Mouse (Mus musculus) MN1 (cell line): ENCODE measurements at regions not wholly inside any gene's neighbourhood (a gene's known extent, or its start where the extent isn't known, plus 50 kb on each side); places are given as distances from the start of the nearest gene placed in this dataset.
"Not testable (repeated sequence)": the region's sequence is repeated elsewhere in the genome, so short reads cannot be mapped to it uniquely, and the experiment has no call there.

Experiments used
- DNase-seq: peaks from one replicate; pipeline ENCODE4 v3.0.0-alpha.2; 2016; ENCODE audit warnings: low spot score

DNA sequence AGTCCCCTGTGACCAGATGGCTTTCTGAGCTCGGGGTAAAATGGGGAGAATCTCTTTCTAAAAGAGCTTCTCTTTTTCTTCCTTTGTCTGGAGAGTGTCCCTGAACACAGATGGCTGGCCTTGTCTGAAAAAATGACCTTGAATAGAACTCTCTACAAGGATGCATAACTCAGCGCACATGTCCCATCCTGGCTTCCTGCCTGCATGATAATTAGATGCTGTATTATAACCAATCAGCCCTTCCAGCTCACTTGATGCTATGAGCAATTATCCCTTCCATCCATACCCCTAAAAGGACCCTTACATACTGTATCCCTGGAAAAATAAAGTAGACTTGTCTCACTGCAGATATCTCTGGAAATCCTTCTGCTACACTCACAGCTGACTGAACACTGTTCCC lies 199.7 kb upstream of the Slc7a11 start:
- DNase-seq, result no peak

- DNase-seq, result peak; percentile 10
Measured at GRCm38 (mm10) chr3:50639907-50640323, 196.5 kb upstream of the Slc7a11 start.

GRCm38 (mm10) chr3:50634457-50635075 lies 191.2 kb upstream of the Slc7a11 start:
- no peak for DNase-seq

- DNase-seq, result no peak
Measured at GRCm38 (mm10) chr3:50631286-50631685, 187.9 kb upstream of the Slc7a11 start.

DNA sequence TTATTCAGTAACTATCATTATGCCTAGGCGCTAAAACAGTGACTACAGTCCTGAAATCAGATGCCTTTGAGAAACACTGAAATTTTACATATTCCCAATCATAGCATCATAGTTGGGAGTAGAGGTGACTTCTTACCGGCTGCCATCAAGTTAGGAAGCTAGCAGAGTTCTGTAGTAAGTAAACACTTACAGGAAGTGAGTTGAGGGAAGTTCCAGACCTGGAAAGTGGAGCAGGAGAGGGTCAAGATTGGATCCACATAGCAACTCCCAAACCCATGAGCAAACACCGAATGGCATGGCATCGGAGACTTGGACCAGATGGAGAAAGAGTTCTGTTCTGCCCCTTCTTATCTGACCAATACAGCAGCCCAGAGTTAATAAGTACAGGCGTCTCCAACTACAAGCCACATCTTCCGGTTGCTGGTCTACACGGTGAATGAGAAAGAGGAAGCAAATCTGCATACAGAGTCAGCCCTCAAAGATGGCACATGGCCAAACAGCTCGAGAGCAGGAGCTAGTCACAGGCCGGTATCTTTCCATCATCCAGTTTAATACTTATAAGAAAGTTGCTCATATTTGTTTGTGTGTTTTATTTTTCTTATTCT lies 184.8 kb upstream of the Slc7a11 start:
- DNase-seq, result no peak

DNA sequence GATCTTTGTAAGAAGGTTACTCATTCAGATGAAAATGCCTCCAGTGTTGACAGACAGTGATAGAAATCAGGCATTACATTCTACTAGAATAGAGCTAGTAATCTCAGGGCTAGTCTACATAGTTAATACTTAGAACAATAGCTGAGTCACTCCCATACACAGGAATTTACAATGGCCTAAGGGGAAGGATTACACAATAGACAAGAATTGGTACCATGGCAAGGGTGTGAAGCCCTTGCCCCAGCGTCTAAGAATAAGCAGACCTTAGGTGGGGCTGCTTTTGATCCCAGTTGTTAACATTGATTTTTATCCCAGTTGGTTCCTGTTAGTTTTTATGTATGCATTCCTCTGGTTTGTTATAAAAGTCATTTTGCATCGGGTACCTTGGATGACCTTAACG lies 177.8 kb upstream of the Slc7a11 start:
- DNase-seq, result not testable (repeated sequence)

DNA sequence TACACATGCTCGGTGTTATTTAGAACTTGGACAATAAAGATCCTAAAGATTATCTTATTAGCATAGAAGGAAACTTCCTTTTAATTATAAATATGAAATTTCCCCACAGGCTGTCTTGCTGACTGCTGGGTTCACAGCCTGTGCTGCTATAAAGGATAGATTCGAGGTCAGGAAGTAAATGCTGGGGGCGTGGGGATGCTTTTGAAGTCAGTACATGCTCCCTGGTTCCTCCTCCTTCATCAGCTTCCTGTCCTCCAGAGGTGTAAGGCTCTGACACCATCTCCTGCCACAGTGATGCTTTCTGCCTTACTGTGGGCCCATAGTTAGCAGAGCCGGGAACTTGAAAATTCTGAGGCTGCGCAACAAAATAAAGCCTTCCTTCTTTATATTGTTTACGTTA lies 175.6 kb upstream of the Slc7a11 start:
- DNase-seq, result no peak

GRCm38 (mm10) chr3:50615384-50616285 lies 172.2 kb upstream of the Slc7a11 start:
- no peak for DNase-seq

- no peak for DNase-seq
Measured at GRCm38 (mm10) chr3:50613011-50613410, 169.6 kb upstream of the Slc7a11 start.

GRCm38 (mm10) chr3:50609341-50610012 lies 166.1 kb upstream of the Slc7a11 start:
- no peak for DNase-seq

- no peak for DNase-seq
Measured at GRCm38 (mm10) chr3:50607736-50608135, 164.3 kb upstream of the Slc7a11 start.

GRCm38 (mm10) chr3:50606986-50607385 lies 163.6 kb upstream of the Slc7a11 start:
- no peak for DNase-seq

DNA sequence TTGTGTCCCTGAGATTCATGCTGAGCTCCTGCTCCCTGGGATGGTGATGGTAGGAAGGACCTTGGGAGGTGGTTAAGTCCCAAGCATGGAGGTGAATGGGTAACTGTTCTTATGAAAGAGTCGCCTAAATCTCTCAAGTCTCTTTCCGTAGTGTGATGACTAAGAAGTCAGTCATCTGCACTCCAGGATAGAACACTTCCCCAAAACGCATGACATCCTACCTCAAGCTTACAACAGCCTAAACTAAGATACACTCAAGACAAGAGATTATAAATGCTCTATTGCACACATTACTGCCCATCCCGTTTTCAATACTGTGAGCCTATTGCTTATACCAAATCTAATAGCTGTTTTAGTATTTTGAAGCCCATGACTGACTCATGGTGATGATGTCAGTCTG lies 162.3 kb upstream of the Slc7a11 start:
- DNase-seq, result no peak

GRCm38 (mm10) chr3:50603182-50603581 lies 159.8 kb upstream of the Slc7a11 start:
- no peak for DNase-seq

DNA sequence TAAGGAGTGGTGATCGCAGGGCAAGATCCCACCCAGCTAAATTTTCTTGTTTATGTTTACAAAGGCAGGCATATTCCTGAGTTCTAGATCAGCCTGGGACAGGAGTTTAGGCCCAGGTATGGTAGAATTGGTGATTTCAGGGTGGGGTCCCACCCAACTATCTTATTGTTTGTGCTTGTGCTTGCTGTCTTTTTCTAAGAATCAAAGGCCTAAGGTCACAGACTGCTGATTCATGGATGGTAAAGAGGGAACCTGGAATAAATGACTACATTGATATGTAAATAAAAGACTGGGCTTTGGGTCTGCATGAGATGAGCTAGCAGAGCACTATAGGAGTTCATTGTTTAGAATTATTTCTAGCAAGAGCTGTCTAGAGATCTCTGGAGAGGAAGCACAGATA lies 152.3 kb upstream of the Slc7a11 start:
- DNase-seq, result no peak

DNA sequence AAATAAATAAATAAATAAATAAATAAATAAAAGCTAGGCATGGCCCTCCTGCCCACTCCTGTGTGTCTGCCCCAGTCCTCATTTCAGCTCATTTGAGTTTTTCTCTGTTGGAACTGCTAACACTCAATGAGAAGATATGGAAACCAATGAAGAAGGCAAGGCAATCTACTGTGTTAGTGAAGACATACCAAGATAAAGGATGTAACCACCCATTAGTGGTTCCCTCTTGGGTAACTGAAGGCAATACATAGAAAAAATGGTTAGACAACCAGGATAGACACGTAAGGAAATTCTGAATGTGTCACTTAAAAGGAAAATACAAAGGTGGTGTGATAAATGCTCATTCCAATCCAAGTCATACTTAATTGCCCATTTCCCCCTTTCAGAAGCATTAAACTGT lies 140.9 kb upstream of the Slc7a11 start:
- DNase-seq, result no peak

- no peak for DNase-seq
Measured at GRCm38 (mm10) chr3:50583475-50583874, 140.1 kb upstream of the Slc7a11 start.

DNA sequence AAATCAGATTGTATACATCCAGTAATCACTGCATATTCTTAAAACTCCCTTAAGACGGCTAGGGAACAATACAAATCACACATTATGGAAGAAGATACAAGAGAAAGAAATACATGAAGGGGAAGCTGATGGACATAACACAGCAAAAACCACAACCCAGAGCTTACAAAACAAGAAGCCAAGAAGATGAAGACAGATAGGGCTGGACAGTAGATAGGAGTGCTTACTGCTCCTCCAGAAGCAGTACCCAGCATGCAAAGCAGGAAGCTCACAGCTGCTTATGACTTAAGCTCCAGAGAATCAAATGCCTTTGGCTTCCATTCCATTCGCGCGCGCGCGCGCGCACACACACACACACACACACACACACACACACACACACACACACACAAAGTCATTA lies 131.0 kb upstream of the Slc7a11 start:
- DNase-seq, result no peak

GRCm38 (mm10) chr3:50570027-50570426 lies 126.6 kb upstream of the Slc7a11 start:
- no peak for DNase-seq

DNA sequence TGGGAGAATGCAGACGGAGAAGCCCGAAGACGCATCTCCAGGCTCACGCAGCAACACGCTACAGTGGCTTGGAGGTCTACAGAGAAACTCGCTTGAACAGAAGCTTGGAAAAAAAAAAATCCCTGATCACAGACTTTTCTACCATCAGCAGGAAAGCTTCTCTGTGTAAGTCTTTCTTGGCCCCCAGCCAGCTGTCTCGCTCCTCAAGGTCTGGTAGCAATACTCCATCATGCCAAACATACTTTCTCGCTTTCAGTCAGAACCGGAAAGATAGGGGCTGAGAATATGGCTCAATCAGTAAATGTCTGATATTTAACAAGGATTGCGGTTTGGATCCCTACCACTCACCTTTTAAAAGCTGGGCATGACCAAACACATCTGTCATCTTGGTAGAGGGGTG lies 126.2 kb upstream of the Slc7a11 start:
- no peak for DNase-seq

DNA sequence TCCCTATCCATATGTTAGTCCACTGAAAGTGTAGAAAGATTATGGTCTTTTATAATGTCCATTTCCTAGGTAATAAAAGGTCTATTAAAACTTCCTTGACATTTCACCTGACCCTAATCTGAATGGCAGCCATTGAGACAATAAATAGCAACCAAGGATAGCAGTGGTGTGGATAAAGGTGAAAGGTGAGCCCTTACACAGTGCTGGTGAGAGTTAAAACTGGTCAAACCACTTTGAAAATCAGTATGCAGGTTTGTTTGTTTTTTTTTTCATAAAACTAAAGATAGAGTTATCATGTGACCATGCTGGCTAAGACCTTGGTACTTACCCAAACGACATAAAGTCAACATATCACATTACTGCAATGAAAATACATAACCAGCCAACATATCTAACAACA lies 110.7 kb upstream of the Slc7a11 start:
- DNase-seq, result no peak

- DNase-seq, result no peak
Measured at GRCm38 (mm10) chr3:50548568-50548967, 105.2 kb upstream of the Slc7a11 start.

DNA sequence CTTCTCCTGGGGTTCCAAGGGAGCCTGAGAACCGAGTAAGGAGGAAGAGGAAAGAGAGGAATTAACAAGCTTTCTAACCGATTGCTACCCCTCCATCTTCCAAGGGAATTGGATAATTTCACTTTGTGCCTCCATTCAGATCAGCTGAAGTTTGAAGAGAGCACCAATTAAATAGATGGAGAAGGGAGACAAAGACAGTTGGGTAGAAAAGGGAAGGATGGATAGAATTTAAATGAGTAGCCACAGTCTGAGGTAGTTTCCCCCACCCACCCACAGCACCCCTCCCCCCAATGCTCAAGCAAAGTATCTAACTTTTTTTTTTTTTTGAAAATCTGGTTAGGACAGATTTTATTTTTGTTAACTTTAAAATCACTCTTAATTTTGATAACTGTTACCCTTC lies 87.2 kb upstream of the Slc7a11 start:
- no peak for DNase-seq
